Mouse (Mus musculus): ENCODE measurements around the gene Tmem9b. TPM values are rescaled to one million over a fixed set of nuclear protein-coding genes. Genes with fewer than 3 reads are reported as not detected.

Gene Tmem9b
- polyA plus RNA-seq, 1 experiment from 2014 or later: 18.0 TPM

GRCm38 (mm10) chr7:109700213-109700612 is 52.5 kb downstream of the Tmem9b start:
- Histone ChIP-seq H3K9me3 (replicated peaks) (no peaks in the 10 kb centered on the region), H3K4me3 (no peak overlapping the region), H3K27me3 (ENCODE audit: low read depth, poor library complexity, severe bottlenecking) (0 out of 2 replicates have a peak, but pooled peaks cover 6% of the 10 kb centered on the region), H3K36me3 (no peaks in the 10 kb centered on the region), H3K27ac (no peak overlapping the region), H3K4me1 (peaks cover 14% of the 10 kb centered on the region; the same call in 1 of the 2 replicates)
- DNase-seq (ENCODE audit: low spot score): no peak

- no peaks in the 10 kb centered on the region for H3K9me3 ChIP-seq (replicated peaks)
- no peaks in the 10 kb centered on the region for H3K27me3 ChIP-seq (ENCODE audit: low read depth, poor library complexity, severe bottlenecking)
- H3K27ac ChIP-seq: no peak overlapping the region
- DNase-seq (ENCODE audit: low spot score): no peak
- H3K36me3 ChIP-seq: no peaks in the 10 kb centered on the region
- no peaks in the 10 kb centered on the region for H3K4me1 ChIP-seq
- 93% methylated on average over 10 of the region's 10 CpGs for WGBS
- no peak overlapping the region for H3K4me3 ChIP-seq
These were observed 57.3 kb downstream of the Tmem9b start for GRCm38 (mm10) chr7:109695339-109695726.

- no peak overlapping the region for H3K4me3 ChIP-seq
- no peaks in the 10 kb centered on the region for H3K36me3 ChIP-seq
- whole genome bisulfite sequencing: 84% methylated on average over 13 of the region's 13 CpGs
- H3K9me3 ChIP-seq (replicated peaks): no peaks in the 10 kb centered on the region
- no peaks in the 10 kb centered on the region for H3K4me1 ChIP-seq
- no peak overlapping the region for H3K27ac ChIP-seq
- no peaks in the 10 kb centered on the region for H3K27me3 ChIP-seq (ENCODE audit: low read depth, poor library complexity, severe bottlenecking)
- no peak for DNase-seq (ENCODE audit: low spot score)
These were observed 57.9 kb downstream of the Tmem9b start for GRCm38 (mm10) chr7:109694576-109695338.

GRCm38 (mm10) chr7:109690961-109691360 is 61.7 kb downstream of the Tmem9b start:
- DNase-seq (ENCODE audit: low spot score): no peak
- Histone ChIP-seq H3K4me1 (peaks cover 2% of the 10 kb centered on the region), H3K4me3 (no peak overlapping the region), H3K27ac (no peak overlapping the region), H3K9me3 (replicated peaks) (no peaks in the 10 kb centered on the region), H3K27me3 (ENCODE audit: low read depth, poor library complexity, severe bottlenecking) (no peaks in the 10 kb centered on the region), H3K36me3 (no peaks in the 10 kb centered on the region)
- WGBS: 92% methylated on average over 5 of the region's 5 CpGs

GRCm38 (mm10) chr7:109690101-109690500 is 62.6 kb downstream of the Tmem9b start:
- no peaks in the 10 kb centered on the region for H3K36me3 ChIP-seq

GRCm38 (mm10) chr7:109686585-109687128 is 66.0 kb downstream of the Tmem9b start:
- H3K4me1 ChIP-seq: peaks cover 3% of the 10 kb centered on the region
- 75% methylated on average over 9 of the region's 9 CpGs for WGBS
- no peak for DNase-seq (ENCODE audit: low spot score)
- H3K36me3 ChIP-seq: no peaks in the 10 kb centered on the region
- H3K9me3 ChIP-seq (replicated peaks): no peaks in the 10 kb centered on the region
- no peak overlapping the region for H3K27ac ChIP-seq
- no peak overlapping the region for H3K4me3 ChIP-seq
- H3K27me3 ChIP-seq (ENCODE audit: low read depth, poor library complexity, severe bottlenecking): no peaks in the 10 kb centered on the region

More at GRCm38 (mm10) chr7:109690101-109690500, 62.6 kb downstream of the Tmem9b start:
- WGBS: 88% methylated on average over 3 of the region's 3 CpGs
- no peak for DNase-seq (ENCODE audit: low spot score)
- Histone ChIP-seq H3K9me3 (replicated peaks) (no peaks in the 10 kb centered on the region), H3K27me3 (ENCODE audit: low read depth, poor library complexity, severe bottlenecking) (no peaks in the 10 kb centered on the region), H3K4me1 (peaks cover 3% of the 10 kb centered on the region), H3K4me3 (no peak overlapping the region), H3K27ac (no peak overlapping the region)

Other genes with a start within 250 kb of the Tmem9b start
- 0.03 and 0.05 TPM in 2 replicates for gene Trim66, start 244.7 kb downstream of the Tmem9b start, polyA plus RNA-seq (2016; fragmentation: Nextera tagmentation; extraction: Ambion mirVana)
- gene Rpl27a, start 233.7 kb downstream of the Tmem9b start, polyA plus RNA-seq (2016; fragmentation: Nextera tagmentation; extraction: Ambion mirVana): 130 and 159 TPM in 2 replicates
- gene St5, start 49.3 kb downstream of the Tmem9b start, polyA plus RNA-seq (2016; fragmentation: Nextera tagmentation; extraction: Ambion mirVana): 41.4 and 53.5 TPM in 2 replicates
- gene Akip1, start 49.2 kb downstream of the Tmem9b start, polyA plus RNA-seq (2016; fragmentation: Nextera tagmentation; extraction: Ambion mirVana): 26.8 and 27.5 TPM in 2 replicates
- not detected in 2 replicates for gene BC051019, start 29.0 kb downstream of the Tmem9b start, polyA plus RNA-seq (2016; fragmentation: Nextera tagmentation; extraction: Ambion mirVana)
- 0.35 TPM in 1 of 2 replicates, not detected in the other for gene Ascl3, start 21.1 kb downstream of the Tmem9b start, polyA plus RNA-seq (2016; fragmentation: Nextera tagmentation; extraction: Ambion mirVana)
- gene Nrip3, start 29.1 kb upstream of the Tmem9b start, polyA plus RNA-seq (2016; fragmentation: Nextera tagmentation; extraction: Ambion mirVana): 0.08 and 0.11 TPM in 2 replicates
- gene Scube2, start 112.8 kb upstream of the Tmem9b start, polyA plus RNA-seq (2016; fragmentation: Nextera tagmentation; extraction: Ambion mirVana): 0.21 and 0.25 TPM in 2 replicates
- gene Dennd5a, start 207.6 kb upstream of the Tmem9b start, polyA plus RNA-seq (2016; fragmentation: Nextera tagmentation; extraction: Ambion mirVana): 27.6 and 30.0 TPM in 2 replicates
- gene Tmem41b, start 234.1 kb upstream of the Tmem9b start, polyA plus RNA-seq (2016; fragmentation: Nextera tagmentation; extraction: Ambion mirVana): 68.4 and 73.9 TPM in 2 replicates

All from limb, embryonic 10.5 days (tissue).